Mouse (Mus musculus) olfactory bulb, adult 2 months (tissue): ENCODE results near the gene Slc20a1. TPM values are rescaled to one million over a fixed set of nuclear protein-coding genes. Genes with fewer than 3 reads are reported as not detected.

Source experiments
- H3K27ac ChIP-seq: fragments of 200-500 bp; 2 replicates; pipeline ENCODE4 v1.5.1; 2012; ENCODE audit warnings: low read depth, low read length; ENCODE audit not compliant: insufficient read depth
- H3K4me1 ChIP-seq: fragments of 200-500 bp; 2 replicates; pipeline ENCODE4 v1.6.1; 2012; ENCODE audit warnings: low read length; ENCODE audit not compliant: control insufficient read depth, insufficient read depth
- H3K4me3 ChIP-seq: fragments of 200-500 bp; 2 replicates; pipeline ENCODE4 v1.5.1; 2012; ENCODE audit warnings: mild to moderate bottlenecking, low read depth, low read length, moderate library complexity; ENCODE audit not compliant: insufficient read depth
- CTCF ChIP-seq: fragments of 200-500 bp; IDR thresholded peaks from 2 replicates; pipeline ENCODE4 v1.5.1; 2012; ENCODE audit warnings: low read depth, mild to moderate bottlenecking, low read length, moderate library complexity; ENCODE audit not compliant: insufficient read depth
- POLR2A ChIP-seq: fragments of 200-500 bp; IDR thresholded peaks from 2 replicates; pipeline ENCODE4 v1.6.1; 2012; ENCODE audit warnings: mild to moderate bottlenecking, low read depth, low read length, moderate library complexity; ENCODE audit not compliant: insufficient read depth
- WGBS: fragments of 180-500 bp; shearing (Covaris S2); methylation state at CpG from one replicate; pipeline ENCODE4 v1.1.7; 2018; 5-methylcytosine and 5-hydroxymethylcytosine counted together
- polyA plus RNA-seq: library from polyadenylated mRNA; stranded (reverse); fragments of >200 nt; gene quantifications from 2 replicates; pipeline ENCODE4 v1.2.4, GENCODE M21; 2012; ENCODE audit warnings: low replicate concordance; ENCODE audit not compliant: missing spikeins, insufficient read depth, insufficient read length

Slc20a1 gene
- polyA plus RNA-seq, 1 experiment = 298 TPM

- no peak for TF ChIP-seq CTCF
- no peak for TF ChIP-seq POLR2A
- peaks cover 8% of the 10 kb centered on the region; the same call in 1 of the 2 replicates for H3K4me1 ChIP-seq
- no peak overlapping the region for H3K27ac ChIP-seq
- WGBS = 45% methylated on average over 9 of the region's 9 CpGs
- H3K4me3 ChIP-seq = no peak overlapping the region
Measured at GRCm38 (mm10) chr2:129243786-129244185, 45.2 kb downstream of the Slc20a1 start.

GRCm38 (mm10) chr2:129244446-129245120 is 46.0 kb downstream of the Slc20a1 start:
- WGBS = 67% methylated on average over 20 of the region's 20 CpGs
- peak overlapping the region; percentile 6; the same call in 1 of the 2 replicates for H3K27ac ChIP-seq
- TF ChIP-seq CTCF (no peak), POLR2A (no peak)

GRCm38 (mm10) chr2:129245618-129246017 is 47.1 kb downstream of the Slc20a1 start:
- Histone ChIP-seq H3K4me1 (peaks cover 8% of the 10 kb centered on the region; the same call in 1 of the 2 replicates), H3K27ac (no peak overlapping the region), H3K4me3 (no peak overlapping the region)
- TF ChIP-seq POLR2A (no peak), CTCF (no peak)
- 73% methylated on average over 5 of the region's 5 CpGs for WGBS

More at GRCm38 (mm10) chr2:129244446-129245120, 46.0 kb downstream of the Slc20a1 start:
- peaks cover 8% of the 10 kb centered on the region; the same call in 1 of the 2 replicates for H3K4me1 ChIP-seq
- no peak overlapping the region for H3K4me3 ChIP-seq

- 90% methylated on average over 7 of the region's 7 CpGs for WGBS
- H3K4me3 ChIP-seq = no peak overlapping the region
Measured at GRCm38 (mm10) chr2:129246436-129246835, 47.9 kb downstream of the Slc20a1 start.

GRCm38 (mm10) chr2:129246924-129247323 is 48.4 kb downstream of the Slc20a1 start:
- TF ChIP-seq CTCF (no peak), POLR2A (no peak)
- 96% methylated on average over 12 of the region's 12 CpGs for WGBS
- Histone ChIP-seq H3K27ac (no peak overlapping the region), H3K4me3 (no peak overlapping the region), H3K4me1 (peaks cover 4% of the 10 kb centered on the region; the same call in 1 of the 2 replicates)

More at GRCm38 (mm10) chr2:129246436-129246835, 47.9 kb downstream of the Slc20a1 start:
- Histone ChIP-seq H3K27ac (no peak overlapping the region), H3K4me1 (peaks cover 4% of the 10 kb centered on the region; the same call in 1 of the 2 replicates)
- no peak for TF ChIP-seq POLR2A
- no peak for TF ChIP-seq CTCF

GRCm38 (mm10) chr2:129247707-129248121 is 49.1 kb downstream of the Slc20a1 start:
- Histone ChIP-seq H3K4me3 (no peak overlapping the region), H3K27ac (no peak overlapping the region), H3K4me1 (peaks cover 4% of the 10 kb centered on the region; the same call in 1 of the 2 replicates)
- TF ChIP-seq CTCF = no peak
- TF ChIP-seq POLR2A = no peak
- WGBS = 96% methylated on average over 7 of the region's 7 CpGs

- 66% methylated on average over 1 of the region's 1 CpGs for WGBS
- no peak for TF ChIP-seq CTCF
- no peak for TF ChIP-seq POLR2A
- H3K4me3 ChIP-seq = no peak overlapping the region
- peaks cover 3% of the 10 kb centered on the region; the same call in 1 of the 2 replicates for H3K4me1 ChIP-seq
- H3K27ac ChIP-seq = no peak overlapping the region
Measured at GRCm38 (mm10) chr2:129249321-129249720, 50.8 kb downstream of the Slc20a1 start.

- Histone ChIP-seq H3K4me1 (no peaks in the 10 kb centered on the region), H3K27ac (no peak overlapping the region), H3K4me3 (no peak overlapping the region)
- no peak for TF ChIP-seq POLR2A
- TF ChIP-seq CTCF = no peak
- WGBS = 95% methylated on average over 19 of the region's 19 CpGs
Measured at GRCm38 (mm10) chr2:129252836-129253630, 54.5 kb downstream of the Slc20a1 start.

- Histone ChIP-seq H3K4me1 (0 out of 2 replicates have a peak, but pooled peaks cover 2% of the 10 kb centered on the region), H3K27ac (no peak overlapping the region), H3K4me3 (no peak overlapping the region)
- 92% methylated on average over 2 of the region's 2 CpGs for WGBS
- TF ChIP-seq CTCF = no peak
Measured at GRCm38 (mm10) chr2:129253631-129253970, 55.0 kb downstream of the Slc20a1 start.
